Mouse (Mus musculus) hindbrain, embryonic 12.5 days (tissue): Measurements from ENCODE around the gene Hyal2. TPM values are rescaled to one million over a fixed set of nuclear protein-coding genes. Genes with fewer than 3 reads are reported as not detected.

Experiments used
- ATAC-seq: fragments of 200-750 bp; cut with Nextera tagmentation; 2 replicates; pipeline ENCODE4 v1.8.0; 2017; ENCODE audit warnings: moderate TSS enrichment; ENCODE audit not compliant: low FRiP score
- H3K27ac ChIP-seq: fragments of 300-500 bp; sonication (generic); 2 replicates; pipeline ENCODE4 v1.5.1; 2016; ENCODE audit warnings: mild to moderate bottlenecking
- H3K27me3 ChIP-seq: fragments of 300-500 bp; sonication (generic); 2 replicates; pipeline ENCODE4 v1.6.1; 2016; ENCODE audit warnings: mild to moderate bottlenecking
- H3K36me3 ChIP-seq: fragments of 300-500 bp; sonication (generic); 2 replicates; pipeline ENCODE4 v1.6.1; 2016; ENCODE audit warnings: mild to moderate bottlenecking
- H3K4me1 ChIP-seq: fragments of 300-500 bp; sonication (generic); 2 replicates; pipeline ENCODE4 v1.6.1; 2016
- H3K4me2 ChIP-seq: fragments of 300-500 bp; sonication (generic); replicated peaks from 2 replicates; pipeline ENCODE4 v1.6.1; 2016; ENCODE audit warnings: mild to moderate bottlenecking
- H3K4me3 ChIP-seq: fragments of 300-500 bp; sonication (generic); 2 replicates; pipeline ENCODE4 v1.5.1; 2016; ENCODE audit warnings: mild to moderate bottlenecking
- H3K9ac ChIP-seq: fragments of 300-500 bp; sonication (generic); 2 replicates; pipeline ENCODE4 v1.6.1; 2016; ENCODE audit warnings: mild to moderate bottlenecking, moderate library complexity
- H3K9me3 ChIP-seq: fragments of 300-500 bp; sonication (generic); replicated peaks from 2 replicates; pipeline ENCODE4 v1.6.1; 2016; ENCODE audit warnings: mild to moderate bottlenecking
- WGBS: fragments of 180-500 bp; shearing (Covaris S2); methylation state at CpG from one replicate; pipeline ENCODE4 v1.1.7; 2016; 5-methylcytosine and 5-hydroxymethylcytosine counted together
- polyA plus RNA-seq: library from polyadenylated mRNA; unstranded; fragments of >200 nt; fragmentation: Nextera tagmentation; extraction: Ambion mirVana; gene quantifications from 2 replicates; pipeline ENCODE4 v1.2.1, GENCODE M21; 2016

Gene Hyal2
- polyA plus RNA-seq, 1 experiment from 2014 or later = 105 TPM

DNA sequence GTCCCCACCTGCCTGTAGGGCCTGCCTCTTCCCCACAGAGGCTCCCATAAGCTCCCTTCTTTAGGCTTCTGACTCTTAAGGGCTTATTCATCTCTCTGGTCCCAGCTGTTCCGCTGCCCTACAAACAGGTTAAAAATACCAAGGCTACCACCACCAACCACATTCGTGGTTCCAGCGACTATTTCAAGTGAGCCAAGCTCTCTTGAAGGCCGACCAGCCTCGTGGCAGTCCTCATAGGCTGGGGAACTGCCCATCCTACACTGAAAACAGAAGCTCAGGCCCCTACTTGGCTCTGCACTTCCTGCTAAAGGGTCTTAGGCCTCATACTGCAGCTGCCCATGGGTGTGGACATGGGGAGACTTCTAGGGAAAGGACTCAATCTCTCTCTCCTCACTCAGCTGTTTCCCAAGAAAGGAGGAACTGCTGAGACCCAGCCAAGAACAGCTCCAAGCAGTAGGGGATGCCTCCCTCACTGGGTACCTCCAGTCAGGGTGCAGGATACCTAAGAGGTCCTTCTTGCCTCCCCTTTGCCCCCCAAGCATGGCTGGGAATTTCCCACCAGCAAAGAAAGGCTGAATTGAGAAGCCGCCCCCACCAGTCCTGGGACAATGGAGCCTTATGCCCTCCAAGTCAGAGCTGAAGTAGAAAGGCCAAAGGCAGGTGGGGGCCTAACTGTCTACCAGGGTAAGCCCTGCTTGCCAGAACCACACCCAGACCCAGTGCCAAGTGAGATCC lies 43.9 kb downstream of the Hyal2 start:
- peak overlapping the region; percentile 97 for H3K27ac ChIP-seq
- no peak for ATAC-seq
- no peaks in the 10 kb centered on the region for H3K9me3 ChIP-seq
- 71% methylated on average over 6 of the region's 6 CpGs for WGBS
- H3K4me1 ChIP-seq = peaks cover 64% of the 10 kb centered on the region
- peaks cover 26% of the 10 kb centered on the region for H3K36me3 ChIP-seq
- peaks cover 3% of the 10 kb centered on the region; the same call in 1 of the 2 replicates for H3K27me3 ChIP-seq
- peak overlapping the region; percentile 55 for H3K4me2 ChIP-seq
- H3K9ac ChIP-seq = peak overlapping the region; percentile 64
- no peak overlapping the region for H3K4me3 ChIP-seq

DNA sequence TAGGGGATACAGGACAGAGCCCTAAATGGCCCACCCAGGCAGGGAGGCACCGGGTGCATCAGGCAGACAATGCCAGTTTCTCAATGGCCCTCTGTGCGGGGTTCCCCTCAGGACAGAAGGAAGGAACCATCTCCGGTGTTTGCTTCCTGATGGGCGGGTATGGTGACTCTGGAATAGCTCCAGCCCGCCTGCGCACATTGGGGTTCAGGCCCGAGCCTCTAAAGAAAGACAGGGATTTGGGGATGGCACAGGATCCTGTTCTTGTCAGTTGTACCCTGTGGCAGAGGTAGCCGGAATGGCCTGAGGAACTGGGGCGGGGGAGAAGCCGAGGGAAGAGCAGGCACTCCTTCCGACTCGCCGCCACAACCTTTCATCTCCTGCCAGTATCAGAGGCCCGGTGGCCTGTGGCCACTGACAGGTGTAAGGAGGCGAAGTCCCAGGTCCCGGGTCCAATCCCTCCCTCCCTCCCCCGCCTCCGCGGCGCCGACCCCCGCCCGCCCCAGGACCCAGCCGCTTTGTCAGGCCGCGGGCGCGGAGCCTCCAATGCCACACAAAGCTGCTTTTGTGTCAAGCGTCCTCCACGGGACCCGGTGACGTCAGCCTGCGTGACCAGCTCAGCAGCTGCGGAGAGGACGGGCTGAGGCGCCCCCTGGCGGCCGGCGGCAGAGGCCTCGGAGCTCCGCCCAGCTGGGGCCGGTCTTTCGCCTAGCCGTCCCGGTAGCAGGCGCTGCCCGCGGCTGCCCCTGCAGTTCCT lies 44.6 kb downstream of the Hyal2 start:
- Histone ChIP-seq H3K4me3 (peak overlapping the region; percentile 31), H3K27me3 (peaks cover 3% of the 10 kb centered on the region; the same call in 1 of the 2 replicates), H3K27ac (peak overlapping the region; percentile 97), H3K9me3 (no peaks in the 10 kb centered on the region), H3K4me1 (peaks cover 56% of the 10 kb centered on the region), H3K36me3 (peaks cover 31% of the 10 kb centered on the region), H3K4me2 (peak overlapping the region; percentile 55), H3K9ac (peak overlapping the region; percentile 64)
- ATAC-seq = peak; percentile 94
- 3% methylated on average over 34 of the region's 48 CpGs for WGBS

- Histone ChIP-seq H3K27ac (peak overlapping the region; percentile 97), H3K9ac (no peak overlapping the region), H3K36me3 (peaks cover 36% of the 10 kb centered on the region), H3K9me3 (no peaks in the 10 kb centered on the region), H3K27me3 (peaks cover under 1% of the 10 kb centered on the region; the same call in 1 of the 2 replicates), H3K4me2 (peak overlapping the region; percentile 55), H3K4me3 (peak overlapping the region; percentile 31; the same call in 1 of the 2 replicates), H3K4me1 (peaks cover 50% of the 10 kb centered on the region)
- WGBS = 11% methylated on average over 12 of the region's 12 CpGs
- ATAC-seq = peak; percentile 46
Measured at GRCm38 (mm10) chr9:107612945-107613569, 45.3 kb downstream of the Hyal2 start.

DNA sequence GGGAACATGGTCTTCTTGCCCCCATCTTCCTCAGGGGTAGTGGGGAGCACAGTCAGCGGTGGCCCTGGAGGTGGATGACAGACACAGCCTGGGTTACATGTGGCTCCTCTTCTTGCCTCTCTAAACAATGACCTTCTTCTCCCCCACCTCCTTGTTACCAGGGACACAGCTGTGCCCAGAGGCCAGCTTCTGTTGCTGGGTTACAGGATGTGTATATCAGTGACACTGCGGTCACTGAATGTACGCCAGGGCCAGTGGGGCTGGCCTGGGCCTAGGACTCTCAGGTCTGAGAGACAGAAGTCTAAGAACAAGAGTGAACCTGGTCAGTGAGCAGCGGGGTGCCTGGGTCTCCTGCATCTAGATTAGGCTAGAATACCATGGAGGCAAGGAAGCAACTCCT lies 47.3 kb downstream of the Hyal2 start:
- H3K4me3 ChIP-seq = no peak overlapping the region
- 45% methylated on average over 4 of the region's 4 CpGs for WGBS
- peak overlapping the region; percentile 32; the same call in 1 of the 2 replicates for H3K9ac ChIP-seq
- H3K27ac ChIP-seq = peak overlapping the region; percentile 97
- no peaks in the 10 kb centered on the region for H3K9me3 ChIP-seq
- peaks cover 45% of the 10 kb centered on the region for H3K4me1 ChIP-seq
- ATAC-seq = no peak
- peaks cover 56% of the 10 kb centered on the region for H3K36me3 ChIP-seq
- H3K4me2 ChIP-seq = no peak overlapping the region
- H3K27me3 ChIP-seq = no peaks in the 10 kb centered on the region

DNA sequence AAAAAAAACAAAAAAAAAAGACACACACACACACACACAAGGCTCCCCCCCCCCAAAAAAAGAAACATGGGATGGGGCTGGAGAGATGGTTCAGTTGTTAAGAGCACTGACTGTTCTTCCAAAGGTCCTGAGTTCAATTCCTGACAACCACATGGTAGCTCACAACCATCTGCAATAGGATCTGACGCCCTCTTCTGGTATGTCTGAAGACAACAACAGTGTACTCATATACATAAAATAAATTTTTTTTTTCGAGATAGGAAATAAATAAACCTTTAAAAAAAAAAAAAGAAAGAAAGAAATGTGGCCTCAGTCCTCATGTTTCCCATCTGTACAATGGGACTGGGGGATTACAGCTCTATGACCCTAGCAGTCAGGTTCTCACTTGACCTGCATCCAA lies 49.7 kb downstream of the Hyal2 start:
- no peak for ATAC-seq
- Histone ChIP-seq H3K27ac (no peak overlapping the region), H3K27me3 (no peaks in the 10 kb centered on the region), H3K9ac (no peak overlapping the region), H3K4me3 (no peak overlapping the region), H3K36me3 (peaks cover 69% of the 10 kb centered on the region), H3K4me2 (no peak overlapping the region), H3K4me1 (peaks cover 30% of the 10 kb centered on the region), H3K9me3 (no peaks in the 10 kb centered on the region)
- WGBS = 67% methylated on average over 2 of the region's 2 CpGs

DNA sequence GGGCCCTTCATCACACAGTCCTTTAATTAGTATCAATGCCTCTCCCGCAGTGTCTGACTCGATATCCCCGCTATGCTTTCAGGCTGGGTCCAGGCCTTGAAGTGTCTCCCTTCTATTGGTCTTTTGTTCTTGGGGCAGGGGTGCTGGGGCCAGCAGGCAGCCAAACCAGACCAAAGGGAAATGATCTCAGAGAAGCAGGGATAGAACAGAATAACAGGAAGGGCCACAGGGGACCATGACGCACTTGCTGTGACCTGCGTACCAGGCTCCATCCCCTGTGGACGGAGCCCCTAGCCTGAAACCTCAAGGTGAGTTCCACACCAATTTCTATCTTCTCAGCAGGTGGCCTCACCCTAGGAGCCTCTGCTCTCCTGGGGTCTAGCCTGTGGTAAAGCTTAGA lies 50.4 kb downstream of the Hyal2 start:
- Histone ChIP-seq H3K27ac (peak overlapping the region; percentile 40; the same call in 1 of the 2 replicates), H3K27me3 (no peaks in the 10 kb centered on the region), H3K4me1 (peaks cover 27% of the 10 kb centered on the region), H3K36me3 (peaks cover 76% of the 10 kb centered on the region), H3K9me3 (no peaks in the 10 kb centered on the region), H3K4me2 (no peak overlapping the region), H3K9ac (no peak overlapping the region), H3K4me3 (no peak overlapping the region)
- ATAC-seq = no peak
- 92% methylated on average over 6 of the region's 6 CpGs for WGBS

DNA sequence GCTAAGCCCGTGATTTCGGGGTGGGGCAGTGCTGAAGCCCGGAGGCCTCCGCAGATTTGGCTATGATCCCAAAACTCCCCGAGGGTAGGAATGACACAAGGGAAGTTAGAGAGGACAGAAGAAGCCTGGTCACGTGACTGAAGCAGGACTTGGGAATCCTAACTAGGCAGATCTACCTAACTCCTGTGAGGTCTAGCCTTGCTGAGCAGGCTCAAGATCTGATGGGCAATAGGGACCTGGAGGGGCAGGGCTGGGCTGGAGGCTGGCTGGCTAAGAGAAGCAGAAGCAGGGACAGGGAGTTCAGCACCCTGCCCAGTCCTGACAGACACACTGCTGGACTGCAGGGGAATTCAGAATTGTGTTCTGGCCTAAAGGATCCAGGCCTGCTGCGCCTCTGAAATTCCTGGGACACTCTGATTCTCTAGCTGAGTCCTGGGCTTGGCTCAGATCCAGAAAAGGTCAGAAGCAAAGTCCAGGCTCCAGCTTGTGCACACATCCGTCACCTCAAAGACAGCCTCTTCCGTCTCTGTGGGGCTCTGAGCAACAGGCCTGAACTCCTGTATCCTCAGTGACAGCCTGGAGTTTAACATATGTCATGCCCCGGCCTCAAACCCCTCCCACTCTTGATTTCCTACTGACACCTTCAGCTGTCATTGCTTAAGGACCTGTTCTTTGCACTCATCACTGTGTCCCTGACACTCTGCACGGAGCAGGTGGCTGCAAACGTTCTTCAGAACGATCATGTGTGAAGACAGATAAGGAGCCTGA lies 51.2 kb downstream of the Hyal2 start:
- H3K27ac ChIP-seq = peak overlapping the region; percentile 40; the same call in 1 of the 2 replicates
- WGBS = 63% methylated on average over 13 of the region's 13 CpGs

GRCm38 (mm10) chr9:107619546-107619879 lies 51.8 kb downstream of the Hyal2 start:
- peak overlapping the region; percentile 40; the same call in 1 of the 2 replicates for H3K27ac ChIP-seq
- no peak for ATAC-seq
- H3K9me3 ChIP-seq = no peaks in the 10 kb centered on the region
- H3K36me3 ChIP-seq = peaks cover 75% of the 10 kb centered on the region
- H3K4me2 ChIP-seq = no peak overlapping the region
- no peak overlapping the region for H3K4me3 ChIP-seq
- H3K27me3 ChIP-seq = no peaks in the 10 kb centered on the region
- H3K4me1 ChIP-seq = peaks cover 26% of the 10 kb centered on the region
- WGBS = 86% methylated on average over 13 of the region's 13 CpGs
- no peak overlapping the region for H3K9ac ChIP-seq

More for the DNA sequence above, 51.2 kb downstream of the Hyal2 start:
- Histone ChIP-seq H3K4me1 (peaks cover 25% of the 10 kb centered on the region), H3K9ac (no peak overlapping the region), H3K9me3 (no peaks in the 10 kb centered on the region), H3K4me2 (no peak overlapping the region), H3K27me3 (no peaks in the 10 kb centered on the region), H3K36me3 (peaks cover 77% of the 10 kb centered on the region), H3K4me3 (no peak overlapping the region)
- no peak for ATAC-seq

- peaks cover 28% of the 10 kb centered on the region for H3K4me1 ChIP-seq
- no peak overlapping the region for H3K4me2 ChIP-seq
- H3K27ac ChIP-seq = no peak overlapping the region
- no peak for ATAC-seq
- no peaks in the 10 kb centered on the region for H3K9me3 ChIP-seq
- H3K27me3 ChIP-seq = no peaks in the 10 kb centered on the region
- H3K9ac ChIP-seq = no peak overlapping the region
- peaks cover 73% of the 10 kb centered on the region for H3K36me3 ChIP-seq
- H3K4me3 ChIP-seq = no peak overlapping the region
Measured at GRCm38 (mm10) chr9:107620954-107621353, 53.2 kb downstream of the Hyal2 start.
